ENCODE assay signal across 9 mouse cellular contexts in genomic region chr2:34906861-34907604, GRCm38 (mm10). TPM values are rescaled to one million over a fixed set of nuclear protein-coding genes. Genes with fewer than 3 reads are reported as not detected.
A peak's percentile ranks its signal among the peaks of the same experiment; 100 is the strongest.
DNase-seq lines count a peak whose midpoint lies in the region; ATAC-seq and TF ChIP-seq lines count a peak whose summit lies in the region.
"Had no signal": no experiment of that assay in that cellular context is flagged by ENCODE, and none has a peak within 500 bp of the region (broad histone marks: within the 10 kb centered on the region; RNA-seq: fewer than 3 reads in every experiment).

No protein-coding gene starts in this region.

- no peak for TF ChIP-seq CTCF in kidney, adult 2 months (conservative IDR thresholded peaks at IDR 0.05; ENCODE audit: insufficient read depth, insufficient read length, low read depth, low read length)
- no peak for TF ChIP-seq CTCF in MEL (IDR thresholded peaks at IDR 0.05 in 2 of 3, conservative IDR thresholded peaks at IDR 0.05 in 1 of 3; ENCODE audit: control insufficient read depth in 1 of 3, insufficient read depth in 1 of 3, low read depth in 2 of 3, low read length in 3 of 3, poor library complexity in 1 of 3, severe bottlenecking in 1 of 3)

- H3K4me3 ChIP-seq in kidney, adult 2 months (ENCODE audit: insufficient read depth, low read depth, low read length) = no peak overlapping the region
- H3K4me3 ChIP-seq in kidney, embryonic 15.5 days (replicated peaks) = no peak overlapping the region
- no peak overlapping the region for H3K4me3 ChIP-seq in MEL (ENCODE audit: control insufficient read depth in 1 of 2, insufficient read depth in 1 of 2, low read depth in 2 of 2, low read length in 2 of 2)
- H3K4me3 ChIP-seq in forebrain, embryonic 14.5 days (ENCODE audit: low read depth, low read length) = no peak overlapping the region

- H3K4me2 ChIP-seq in kidney, embryonic 15.5 days = no peak overlapping the region
- H3K4me2 ChIP-seq in forebrain, embryonic 14.5 days (ENCODE audit: low read length) = no peak overlapping the region

- peak; percentile 46 for DNase-seq in kidney, adult 2 months
- peak; percentile 68 for DNase-seq in MEL (ENCODE audit: low read depth, low spot score)
- DNase-seq in c-Kit-negative CD71-positive TER-119-positive erythroid progenitor cells, embryonic 14.5 days (ENCODE audit: low read depth, low spot score) = peak; percentile 49
- peak; percentile 58 for DNase-seq in kidney, adult 9 months
- DNase-seq in forebrain, embryonic 14.5 days (ENCODE audit: low spot score) = no peak
- no peak for DNase-seq in yolk sac, embryonic 10.5 days (ENCODE audit: low spot score)

- no peak overlapping the region for H3K9ac ChIP-seq in kidney, embryonic 15.5 days
- no peak overlapping the region for H3K9ac ChIP-seq in MEL (ENCODE audit: control insufficient read depth, low read depth, low read length, poor library complexity, severe bottlenecking)
- no peak overlapping the region for H3K9ac ChIP-seq in forebrain, embryonic 14.5 days (ENCODE audit: low read length)

- H3K27ac ChIP-seq in kidney, adult 2 months (ENCODE audit: insufficient read depth, low read depth, low read length) = no peak overlapping the region
- H3K27ac ChIP-seq in kidney, embryonic 15.5 days = no peak overlapping the region
- H3K27ac ChIP-seq in MEL (ENCODE audit: control insufficient read depth, low read depth, low read length) = no peak overlapping the region
- H3K27ac ChIP-seq in forebrain, embryonic 14.5 days (ENCODE audit: low read depth, low read length) = no peak overlapping the region

- no peak for TF ChIP-seq RAD21 in MEL (IDR thresholded peaks at IDR 0.05; ENCODE audit: low read depth, low read length)

- H3K9me3 ChIP-seq in kidney, embryonic 15.5 days (replicated peaks) = no peaks in the 10 kb centered on the region
- H3K9me3 ChIP-seq in MEL (replicated peaks; ENCODE audit: insufficient read depth, low read length) = no peaks in the 10 kb centered on the region
- no peaks in the 10 kb centered on the region for H3K9me3 ChIP-seq in forebrain, embryonic 14.5 days (replicated peaks; ENCODE audit: control insufficient read depth, low read length)

- no peaks in the 10 kb centered on the region for H3K27me3 ChIP-seq in kidney, adult 2 months (replicated peaks; ENCODE audit: control insufficient read depth, insufficient read depth, low read length)
- peaks cover 4% of the 10 kb centered on the region for H3K27me3 ChIP-seq in kidney, embryonic 15.5 days
- no peaks in the 10 kb centered on the region for H3K27me3 ChIP-seq in MEL (ENCODE audit: control insufficient read depth in 1 of 2, insufficient read depth in 2 of 2, low read length in 2 of 2)
- no peaks in the 10 kb centered on the region for H3K27me3 ChIP-seq in forebrain, embryonic 14.5 days (replicated peaks; ENCODE audit: control insufficient read depth, insufficient read depth, low read length)

- no peak for TF ChIP-seq POLR2A in kidney, adult 2 months (IDR thresholded peaks at IDR 0.05; ENCODE audit: low read depth, low read length)
- TF ChIP-seq POLR2A in MEL (IDR thresholded peaks at IDR 0.05; ENCODE audit: control insufficient read depth in 1 of 2, insufficient read depth in 1 of 2, low read depth in 1 of 2, low read length in 2 of 2, poor library complexity in 1 of 2) = no peak

- TF ChIP-seq EP300 in MEL (IDR thresholded peaks at IDR 0.05; ENCODE audit: low read depth in 1 of 2, low read length in 2 of 2) = no peak

- peaks cover 10% of the 10 kb centered on the region; the same call in 1 of the 2 replicates for H3K4me1 ChIP-seq in kidney, adult 2 months (ENCODE audit: control insufficient read depth, insufficient read depth, low read length)
- peaks cover 23% of the 10 kb centered on the region for H3K4me1 ChIP-seq in kidney, embryonic 15.5 days
- H3K4me1 ChIP-seq in MEL (ENCODE audit: control insufficient read depth in 1 of 2, insufficient read depth in 2 of 2, low read length in 2 of 2) = peaks cover 0 to 17% of the 10 kb centered on the region in 2 experiments; a peak in 3 of 4 replicates
- H3K4me1 ChIP-seq in forebrain, embryonic 14.5 days (ENCODE audit: control insufficient read depth, insufficient read depth, low read length) = no peaks in the 10 kb centered on the region; the same call in 1 of the 2 replicates

- no peaks in the 10 kb centered on the region for H3K36me3 ChIP-seq in kidney, adult 2 months (ENCODE audit: control insufficient read depth, insufficient read depth, low read length)
- peaks cover 33% of the 10 kb centered on the region for H3K36me3 ChIP-seq in kidney, embryonic 15.5 days
- peaks cover 0 to 8% of the 10 kb centered on the region in 2 experiments; a peak in 2 of 4 replicates for H3K36me3 ChIP-seq in MEL (ENCODE audit: control insufficient read depth in 1 of 2, insufficient read depth in 2 of 2, low read length in 2 of 2)
- no peaks in the 10 kb centered on the region for H3K36me3 ChIP-seq in forebrain, embryonic 14.5 days (ENCODE audit: control insufficient read depth, insufficient read depth, low read length)

- H3K79me2 ChIP-seq in MEL (ENCODE audit: control insufficient read depth, insufficient read depth, low read length, poor library complexity) = no peaks in the 10 kb centered on the region

- ATAC-seq in kidney, embryonic 15.5 days (replicated peaks; ENCODE audit: low FRiP score) = no peak
- peak; percentile 23 for ATAC-seq in megakaryocyte-erythroid progenitor cell, adult 5-6 weeks (replicated peaks; ENCODE audit: low FRiP score, low TSS enrichment, poor library complexity, severe bottlenecking)
- no peak for ATAC-seq in forebrain, embryonic 14.5 days

- 40% methylated on average over 12 of the region's 12 CpGs for WGBS in kidney, adult 2 months
- WGBS in kidney, embryonic 15.5 days = 42% methylated on average over 12 of the region's 12 CpGs
- WGBS in forebrain, embryonic 14.5 days = 63% methylated on average over 12 of the region's 12 CpGs

TF ChIP-seq in MEL, 35 proteins besides CTCF, POLR2A, EP300 and RAD21:
- no peak for TF ChIP-seq ZMIZ1 (IDR thresholded peaks at IDR 0.05; ENCODE audit: low read depth, low read length)
- TF ChIP-seq E2F4 (IDR thresholded peaks at IDR 0.05; ENCODE audit: borderline replicate concordance, low read depth, low read length) = no peak
- TF ChIP-seq TCF12 (IDR thresholded peaks at IDR 0.05; ENCODE audit: low read depth, low read length) = no peak
- no peak for TF ChIP-seq MYB (IDR thresholded peaks at IDR 0.05; ENCODE audit: low read depth, low read length)
- no peak for TF ChIP-seq POLR2AphosphoS5 (IDR thresholded peaks at IDR 0.05; ENCODE audit: borderline replicate concordance, low read depth, low read length)
- no peak for TF ChIP-seq RCOR1 (IDR thresholded peaks at IDR 0.05; ENCODE audit: low read depth, low read length)
- no peak for TF ChIP-seq ZNF384 (IDR thresholded peaks at IDR 0.05; ENCODE audit: low read depth, low read length)

RNA-seq across cellular contexts. Expression of gene Phf19, which starts 6.8 kb away (rescaled TPM):
- 0.60 and 0.66 TPM in 2 replicates for polyA plus RNA-seq in kidney, adult 2 months (2012; rRNA removed)
- polyA plus RNA-seq in kidney, embryonic 15.5 days (2015; fragmentation: Nextera tagmentation; extraction: Ambion mirVana) = 24.6 and 26.3 TPM in 2 replicates
- total RNA-seq in MEL (2012; rRNA removed) = 10.2 and 10.9 TPM in 2 replicates
- polyA plus RNA-seq in MEL (2012; ENCODE audit: insufficient read depth in 1 of 2, insufficient read length in 2 of 2, low read depth in 1 of 2, low replicate concordance in 2 of 2, missing spikeins in 1 of 2) = 10 to 100 TPM in 1 of 2 experiments, not detected in 1; 26.2 TPM
- 6.7 and 12.0 TPM in 2 replicates for total RNA-seq in megakaryocyte-erythroid progenitor cell, adult 5-6 weeks (2014; fragmentation: Nextera tagmentation)
- 2.6 and 3.2 TPM in 2 replicates for total RNA-seq in megakaryocyte-erythroid progenitor cell, adult 5-6 weeks (2017)
- 4.7 and 6.2 TPM in 2 replicates for polyA plus RNA-seq in forebrain, embryonic 14.5 days (2014; fragmentation: Nextera tagmentation; extraction: Ambion mirVana)

RNA-seq across cellular contexts. Expression of gene Psmd5, which starts 32.3 kb away (rescaled TPM):
- polyA plus RNA-seq in kidney, adult 2 months (2012; rRNA removed) = 29.7 and 31.7 TPM in 2 replicates
- polyA plus RNA-seq in kidney, embryonic 15.5 days (2015; fragmentation: Nextera tagmentation; extraction: Ambion mirVana) = 116 and 128 TPM in 2 replicates
- 48.1 and 63.0 TPM in 2 replicates for total RNA-seq in MEL (2012; rRNA removed)
- polyA plus RNA-seq in MEL (2012; ENCODE audit: insufficient read depth in 1 of 2, insufficient read length in 2 of 2, low read depth in 1 of 2, low replicate concordance in 2 of 2, missing spikeins in 1 of 2) = 10 to 100 TPM in 1 of 2 experiments, not detected in 1; 70.3 TPM
- 103 and 135 TPM in 2 replicates for total RNA-seq in megakaryocyte-erythroid progenitor cell, adult 5-6 weeks (2014; fragmentation: Nextera tagmentation)
- 41.4 and 42.0 TPM in 2 replicates for total RNA-seq in megakaryocyte-erythroid progenitor cell, adult 5-6 weeks (2017)
- 120 and 129 TPM in 2 replicates for polyA plus RNA-seq in forebrain, embryonic 14.5 days (2014; fragmentation: Nextera tagmentation; extraction: Ambion mirVana)

RNA-seq across cellular contexts. Expression of gene Cutal, which starts 32.8 kb away (rescaled TPM):
- 208 and 340 TPM in 2 replicates for polyA plus RNA-seq in kidney, adult 2 months (2012; rRNA removed)
- polyA plus RNA-seq in kidney, embryonic 15.5 days (2015; fragmentation: Nextera tagmentation; extraction: Ambion mirVana) = 10.1 and 10.9 TPM in 2 replicates
- total RNA-seq in MEL (2012; rRNA removed) = not detected in 2 replicates
- not detected for polyA plus RNA-seq in MEL (2012; ENCODE audit: insufficient read depth in 1 of 2, insufficient read length in 2 of 2, low read depth in 1 of 2, low replicate concordance in 2 of 2, missing spikeins in 1 of 2)
- not detected in 2 replicates for total RNA-seq in megakaryocyte-erythroid progenitor cell, adult 5-6 weeks (2014; fragmentation: Nextera tagmentation)
- total RNA-seq in megakaryocyte-erythroid progenitor cell, adult 5-6 weeks (2017) = not detected in 2 replicates
- 0.08 and 0.16 TPM in 2 replicates for polyA plus RNA-seq in forebrain, embryonic 14.5 days (2014; fragmentation: Nextera tagmentation; extraction: Ambion mirVana)
- polyA plus RNA-seq: limb, embryonic 11.5 days had no signal

RNA-seq across cellular contexts. Expression of gene Traf1, which starts 54.5 kb away (rescaled TPM):
- polyA plus RNA-seq in kidney, adult 2 months (2012; rRNA removed) = 4.3 and 9.3 TPM in 2 replicates
- 23.2 and 25.4 TPM in 2 replicates for polyA plus RNA-seq in kidney, embryonic 15.5 days (2015; fragmentation: Nextera tagmentation; extraction: Ambion mirVana)
- 0.04 TPM in 1 of 2 replicates, not detected in the other for total RNA-seq in MEL (2012; rRNA removed)
- polyA plus RNA-seq in MEL (2012; ENCODE audit: insufficient read depth in 1 of 2, insufficient read length in 2 of 2, low read depth in 1 of 2, low replicate concordance in 2 of 2, missing spikeins in 1 of 2) = under 1 TPM in 1 of 2 experiments, not detected in 1; 0.03 TPM
- 0.94 and 14.2 TPM in 2 replicates for total RNA-seq in megakaryocyte-erythroid progenitor cell, adult 5-6 weeks (2014; fragmentation: Nextera tagmentation)
- total RNA-seq in megakaryocyte-erythroid progenitor cell, adult 5-6 weeks (2017) = 0.38 and 5.5 TPM in 2 replicates
- 0.42 and 0.76 TPM in 2 replicates for polyA plus RNA-seq in forebrain, embryonic 14.5 days (2014; fragmentation: Nextera tagmentation; extraction: Ambion mirVana)

Comparison
In these comparisons a context has a peak if more than half of its experiments do, and no peak if none do; other contexts are left out.
1. RNA of gene Cutal, which starts 32.8 kb away (polyA plus RNA-seq): 208 to 340 TPM in kidney, adult 2 months; 10.1 to 10.9 TPM in kidney, embryonic 15.5 days, 0.08 to 0.16 TPM in forebrain, embryonic 14.5 days and not detected in MEL; every median in the first group is over 10 times any median in the second.
2. DNase-seq: peak in kidney, adult 2 months (single experiment), MEL (single experiment), c-Kit-negative CD71-positive TER-119-positive erythroid progenitor cells, embryonic 14.5 days (single experiment) and kidney, adult 9 months (single experiment); none in forebrain, embryonic 14.5 days (single experiment) and yolk sac, embryonic 10.5 days (single experiment).